Mouse (Mus musculus) heart, adult 2 months (tissue): ENCODE measurements around the gene Fam107b. TPM values are rescaled to one million over a fixed set of nuclear protein-coding genes. Genes with fewer than 3 reads are reported as not detected.

Experiments
- DNase-seq, 2 experiments: peaks; one replicate each; pipeline ENCODE4 v3.0.0; 2021
- H3K27ac ChIP-seq: fragments of 200-600 bp; 2 replicates; pipeline ENCODE4 v1.8.1; 2022
- H3K27me3 ChIP-seq: fragments of 200-500 bp; 2 replicates; pipeline ENCODE4 v1.6.1; 2012; ENCODE audit warnings: mild to moderate bottlenecking, low read length, inconsistent platforms, mixed read lengths; ENCODE audit not compliant: control insufficient read depth, insufficient read depth
- H3K36me3 ChIP-seq: fragments of 200-500 bp; 2 replicates; pipeline ENCODE4 v1.6.1; 2012; ENCODE audit warnings: low read length, inconsistent platforms; ENCODE audit not compliant: control insufficient read depth, insufficient read depth
- H3K4me1 ChIP-seq: fragments of 200-500 bp; 2 replicates; pipeline ENCODE4 v1.6.1; 2011; ENCODE audit warnings: low read length; ENCODE audit not compliant: control insufficient read depth, insufficient read depth
- H3K4me3 ChIP-seq: fragments of 200-600 bp; 2 replicates; pipeline ENCODE4 v1.8.1; 2022
- H3K79me2 ChIP-seq: fragments of 200-500 bp; replicated peaks from 2 replicates; pipeline ENCODE4 v1.6.1; 2012; ENCODE audit warnings: mild to moderate bottlenecking, inconsistent platforms, low read length, moderate library complexity, mixed read lengths; ENCODE audit not compliant: control insufficient read depth, insufficient read depth
- H3K9ac ChIP-seq: fragments of 200-500 bp; 2 replicates; pipeline ENCODE4 v1.6.1; 2012; ENCODE audit warnings: low read depth, mild to moderate bottlenecking, control low read depth, inconsistent platforms, low read length, mixed read lengths
- CTCF ChIP-seq: fragments of 200-600 bp; IDR thresholded peaks from 2 replicates; pipeline ENCODE4 v1.8.1; 2022; ENCODE audit warnings: antibody characterized with exemption, mild to moderate bottlenecking, moderate library complexity
- EP300 ChIP-seq: fragments of 200-500 bp; IDR thresholded peaks from 2 replicates; pipeline ENCODE4 v1.6.1; 2011; ENCODE audit warnings: low read depth, low read length, control low read depth; ENCODE audit not compliant: insufficient read depth
- POLR2A ChIP-seq: fragments of 200-500 bp; IDR thresholded peaks from 2 replicates; pipeline ENCODE4 v1.6.1; 2011; ENCODE audit warnings: mild to moderate bottlenecking, low read depth, low read length, control low read depth; ENCODE audit not compliant: insufficient read depth
- WGBS: fragments of 180-500 bp; shearing (Covaris S2); methylation state at CpG from one replicate; pipeline ENCODE4 v1.1.7; 2018; 5-methylcytosine and 5-hydroxymethylcytosine counted together
- intact Hi-C: fragments of 180-260 bp; cut with DNase I; formaldehyde crosslinking; loops from one replicate; pipeline ENCODE4 v1.15.1; 2025
- polyA plus RNA-seq: library from polyadenylated mRNA; depleted of rRNA; stranded (reverse); fragments of >200 nt; gene quantifications from 2 replicates; pipeline ENCODE4 v1.2.3, GENCODE M21; 2012
- total RNA-seq, 2 experiments: library from RNA; stranded (reverse); gene quantifications; 2 replicates each; pipeline ENCODE4 v1.2.3; 2021

Fam107b gene
- total and polyA plus RNA-seq, 3 experiments, result 3.2 to 10.1 (median 5.5) TPM

DNA sequence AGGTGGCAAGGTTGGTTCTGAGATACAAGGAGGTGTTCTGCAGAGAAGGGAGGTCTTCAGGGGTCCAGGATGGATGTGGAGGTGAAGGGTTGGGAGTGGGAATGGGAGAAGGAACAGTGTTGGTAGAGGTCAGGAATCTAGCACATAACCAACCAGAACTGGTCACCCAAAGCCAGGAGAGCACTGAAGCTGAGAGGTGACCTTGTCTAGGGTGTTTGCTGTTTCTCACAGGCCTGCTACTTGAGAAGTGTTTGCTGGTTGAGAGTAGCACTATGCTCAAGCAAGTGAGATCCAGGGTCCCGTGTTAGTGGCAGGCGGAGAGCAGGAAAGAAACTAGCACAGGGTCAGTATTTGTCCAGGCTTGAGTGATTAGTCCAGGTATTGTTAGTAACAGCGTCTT, 159.3 kb downstream of the Fam107b start:
- TF ChIP-seq CTCF, result no peak
- peaks cover 10% of the 10 kb centered on the region for H3K4me1 ChIP-seq
- DNase-seq, result no peak
- no peak overlapping the region for H3K27ac ChIP-seq
- no peak overlapping the region for H3K4me3 ChIP-seq
- intact Hi-C loops, result no loop called here
- H3K79me2 ChIP-seq, result no peaks in the 10 kb centered on the region
- H3K36me3 ChIP-seq, result no peaks in the 10 kb centered on the region
- H3K9ac ChIP-seq, result no peak overlapping the region
- WGBS, result 73% methylated on average over 3 of the region's 3 CpGs
- no peaks in the 10 kb centered on the region for H3K27me3 ChIP-seq

DNA sequence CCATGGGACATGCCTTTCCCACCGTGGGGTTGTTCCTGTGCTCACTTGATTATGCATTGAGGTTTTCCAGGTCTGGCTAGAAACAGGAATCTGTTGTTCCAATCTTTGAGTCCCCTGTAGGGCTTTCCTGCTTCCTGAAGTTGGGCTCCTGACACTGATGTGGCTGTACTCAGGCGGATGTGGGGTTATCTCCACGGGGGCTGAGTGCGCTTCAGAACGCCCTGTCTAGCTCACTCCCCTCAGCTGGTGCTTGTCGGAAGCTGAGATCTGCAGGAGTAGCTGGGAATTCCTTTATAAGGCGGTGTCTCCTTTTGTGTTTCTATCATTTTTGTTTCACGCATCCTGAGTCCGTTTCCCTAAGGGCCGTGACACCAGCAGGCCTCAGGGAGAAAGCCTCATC, 160.5 kb downstream of the Fam107b start:
- no peak for DNase-seq
- TF ChIP-seq POLR2A (no peak), EP300 (no peak), CTCF (no peak)
- Histone ChIP-seq H3K4me3 (no peak overlapping the region), H3K9ac (no peak overlapping the region), H3K36me3 (no peaks in the 10 kb centered on the region), H3K27me3 (no peaks in the 10 kb centered on the region), H3K27ac (no peak overlapping the region; the same call in 1 of the 2 replicates), H3K79me2 (no peaks in the 10 kb centered on the region), H3K4me1 (peaks cover 10% of the 10 kb centered on the region)
- intact Hi-C loops, result no loop called here
- WGBS, result 29% methylated on average over 10 of the region's 10 CpGs

- intact Hi-C loops, result no loop called here
- H3K36me3 ChIP-seq, result no peaks in the 10 kb centered on the region
Measured at GRCm38 (mm10) chr2:3731316-3732015, 161.2 kb downstream of the Fam107b start.

GRCm38 (mm10) chr2:3737917-3738694, 167.8 kb downstream of the Fam107b start:
- no peak overlapping the region for H3K9ac ChIP-seq
- H3K27me3 ChIP-seq, result no peaks in the 10 kb centered on the region
- intact Hi-C loops, result no loop called here
- DNase-seq, result no peak
- H3K4me1 ChIP-seq, result no peaks in the 10 kb centered on the region; the same call in 1 of the 2 replicates
- H3K4me3 ChIP-seq, result no peak overlapping the region
- 49% methylated on average over 6 of the region's 6 CpGs for WGBS
- TF ChIP-seq CTCF, result no peak
- TF ChIP-seq POLR2A, result no peak
- no peak for TF ChIP-seq EP300
- H3K27ac ChIP-seq, result no peak overlapping the region
- H3K79me2 ChIP-seq, result no peaks in the 10 kb centered on the region; the same call in 1 of the 2 replicates
- H3K36me3 ChIP-seq, result no peaks in the 10 kb centered on the region

More at GRCm38 (mm10) chr2:3731316-3732015, 161.2 kb downstream of the Fam107b start:
- Histone ChIP-seq H3K4me3 (no peak overlapping the region), H3K4me1 (peaks cover 7% of the 10 kb centered on the region), H3K27me3 (no peaks in the 10 kb centered on the region), H3K79me2 (no peaks in the 10 kb centered on the region), H3K27ac (no peak overlapping the region; the same call in 1 of the 2 replicates), H3K9ac (no peak overlapping the region)
- DNase-seq, result no peak
- no peak for TF ChIP-seq POLR2A
- TF ChIP-seq EP300, result no peak
- no peak for TF ChIP-seq CTCF
- 68% methylated on average over 14 of the region's 14 CpGs for WGBS

DNA sequence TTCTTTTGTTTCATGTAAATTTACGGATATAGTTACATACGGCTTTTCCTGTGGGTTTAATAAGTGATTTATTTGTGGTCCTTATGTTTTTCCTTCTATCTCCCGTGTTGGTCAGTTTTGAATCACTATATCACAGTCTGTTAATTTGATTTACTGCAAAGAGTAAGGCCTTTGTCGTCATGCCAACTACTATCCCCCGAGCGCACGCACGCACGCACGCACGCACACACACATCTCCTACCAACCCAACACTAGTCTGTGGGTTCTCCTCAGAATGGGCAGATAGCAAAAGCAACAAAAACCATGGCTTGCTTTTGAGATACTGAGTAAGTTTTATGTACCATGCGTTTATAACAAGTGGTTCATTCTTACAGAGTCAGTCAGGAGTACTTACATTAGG, 168.4 kb downstream of the Fam107b start:
- Histone ChIP-seq H3K9ac (no peak overlapping the region), H3K4me1 (no peaks in the 10 kb centered on the region; the same call in 1 of the 2 replicates), H3K36me3 (no peaks in the 10 kb centered on the region), H3K4me3 (no peak overlapping the region), H3K27ac (no peak overlapping the region), H3K79me2 (no peaks in the 10 kb centered on the region; the same call in 1 of the 2 replicates), H3K27me3 (no peaks in the 10 kb centered on the region)
- TF ChIP-seq POLR2A (no peak), EP300 (no peak), CTCF (no peak)
- 82% methylated on average over 12 of the region's 12 CpGs for WGBS
- intact Hi-C loops, result no loop called here
- DNase-seq, result no peak

DNA sequence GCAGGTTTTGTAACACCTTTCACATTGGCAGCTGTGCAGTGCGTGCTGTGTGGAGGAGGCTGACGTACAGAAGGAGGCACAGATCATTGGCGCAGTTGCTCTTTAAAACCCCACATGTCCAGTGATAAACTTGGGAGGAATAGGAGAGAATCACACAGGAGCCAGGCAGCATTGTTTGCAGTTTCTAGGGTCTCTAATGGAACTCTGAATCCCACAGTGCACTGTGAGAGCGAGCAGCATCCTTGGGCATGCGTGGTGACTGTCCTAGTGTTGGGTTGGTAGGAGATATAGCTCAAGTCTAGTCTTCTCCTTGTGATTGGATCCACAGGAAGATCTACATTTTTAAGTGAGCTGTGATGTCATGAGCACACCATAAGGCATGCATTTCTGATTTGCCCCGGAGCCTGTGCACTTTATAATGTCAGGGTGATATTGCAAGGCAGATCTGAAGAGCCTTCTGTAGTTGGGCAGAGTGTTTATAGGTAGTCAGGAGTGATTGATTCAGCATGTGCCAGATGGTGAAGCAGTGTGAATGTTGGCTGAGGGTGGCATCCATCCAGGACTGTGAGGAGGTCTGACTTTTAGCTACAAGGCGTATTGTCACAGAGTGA, 169.2 kb downstream of the Fam107b start:
- no peaks in the 10 kb centered on the region; the same call in 1 of the 2 replicates for H3K79me2 ChIP-seq
- WGBS, result 93% methylated on average over 7 of the region's 7 CpGs
- no peak overlapping the region for H3K9ac ChIP-seq
- no peak for TF ChIP-seq CTCF
- no peak for TF ChIP-seq EP300
- TF ChIP-seq POLR2A, result no peak
- H3K36me3 ChIP-seq, result no peaks in the 10 kb centered on the region
- no peaks in the 10 kb centered on the region for H3K27me3 ChIP-seq
- DNase-seq, result no peak
- intact Hi-C loops, result no loop called here
- no peak overlapping the region for H3K27ac ChIP-seq
- H3K4me1 ChIP-seq, result peaks cover 1% of the 10 kb centered on the region
- no peak overlapping the region for H3K4me3 ChIP-seq
